Mouse (Mus musculus) cerebellum, adult 2 months (tissue): ENCODE measurements around the gene Grm8.

Source experiments
- CTCF ChIP-seq: fragments of 200-500 bp; IDR thresholded peaks from 2 replicates; pipeline ENCODE4 v1.5.1; 2011; ENCODE audit warnings: low read depth, mild to moderate bottlenecking, control low read depth, low read length, moderate library complexity, borderline replicate concordance; ENCODE audit not compliant: insufficient read depth
- POLR2A ChIP-seq: fragments of 200-500 bp; IDR thresholded peaks from 2 replicates; pipeline ENCODE4 v1.6.1; 2011; ENCODE audit warnings: low read length, control low read depth, borderline replicate concordance; ENCODE audit not compliant: insufficient read depth

DNA sequence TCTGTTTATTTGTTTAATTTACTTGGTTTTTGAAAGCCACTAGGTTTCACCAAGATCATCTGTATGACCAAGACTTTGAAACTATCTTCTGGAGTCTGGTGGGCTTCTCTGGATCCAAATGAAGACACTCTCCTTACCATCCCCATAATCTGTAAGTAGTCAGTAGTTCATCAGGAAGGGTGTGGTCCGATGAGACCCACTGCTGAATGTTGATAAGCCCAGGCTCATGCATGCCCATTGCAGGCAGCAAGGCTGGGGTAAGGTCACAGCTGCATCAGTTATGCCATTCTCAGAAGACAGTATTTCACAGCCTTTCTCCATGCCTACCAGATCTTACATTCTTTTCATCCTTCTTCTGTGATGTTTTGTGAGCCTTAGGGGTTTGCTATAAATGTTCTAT lies 247.1 kb downstream of the Grm8 start:
- no peak for TF ChIP-seq CTCF
- TF ChIP-seq POLR2A, result no peak
